Mouse (Mus musculus): ENCODE measurements around the gene Ptprr.

Gene Ptprr

GRCm38 (mm10) chr10:116266561-116267433, 248.8 kb downstream of the Ptprr start:
- no peak for DNase-seq (ENCODE audit: low read depth, low spot score)

- DNase-seq (ENCODE audit: low read depth, low spot score) = no peak
Measured at GRCm38 (mm10) chr10:116267434-116267822, 249.4 kb downstream of the Ptprr start.

- DNase-seq (ENCODE audit: low read depth, low spot score) = no peak
Measured at GRCm38 (mm10) chr10:116268343-116268742, 250.3 kb downstream of the Ptprr start.

GRCm38 (mm10) chr10:116270646-116271469, 252.8 kb downstream of the Ptprr start:
- no peak for DNase-seq (ENCODE audit: low read depth, low spot score)

- no peak for DNase-seq (ENCODE audit: low read depth, low spot score)
Measured at GRCm38 (mm10) chr10:116271470-116271915, 253.5 kb downstream of the Ptprr start.

- no peak for DNase-seq (ENCODE audit: low read depth, low spot score)
Measured at GRCm38 (mm10) chr10:116272156-116272555, 254.1 kb downstream of the Ptprr start.

- no peak for DNase-seq (ENCODE audit: low read depth, low spot score)
Measured at GRCm38 (mm10) chr10:116275280-116275679, 257.3 kb downstream of the Ptprr start, which contains the start of gene Ptprb. Ptprb (plus strand) TSS chr10:116275523.

- no peak for DNase-seq (ENCODE audit: low read depth, low spot score)
Measured at GRCm38 (mm10) chr10:116286697-116287344, 268.8 kb downstream of the Ptprr start.

GRCm38 (mm10) chr10:116288130-116288529, 270.1 kb downstream of the Ptprr start:
- no peak for DNase-seq (ENCODE audit: low read depth, low spot score)

- DNase-seq (ENCODE audit: low read depth, low spot score) = no peak
Measured at GRCm38 (mm10) chr10:116290483-116290882, 272.5 kb downstream of the Ptprr start.

- DNase-seq (ENCODE audit: low read depth, low spot score) = no peak
Measured at GRCm38 (mm10) chr10:116291153-116291755, 273.2 kb downstream of the Ptprr start.

- no peak for DNase-seq (ENCODE audit: low read depth, low spot score)
Measured at GRCm38 (mm10) chr10:116296439-116296838, 278.4 kb downstream of the Ptprr start.

- DNase-seq (ENCODE audit: low read depth, low spot score) = no peak
Measured at GRCm38 (mm10) chr10:116297854-116298253, 279.8 kb downstream of the Ptprr start.

GRCm38 (mm10) chr10:116300824-116301223, 282.8 kb downstream of the Ptprr start:
- no peak for DNase-seq (ENCODE audit: low read depth, low spot score)

GRCm38 (mm10) chr10:116301258-116301657, 283.2 kb downstream of the Ptprr start:
- DNase-seq (ENCODE audit: low read depth, low spot score) = no peak

- no peak for DNase-seq (ENCODE audit: low read depth, low spot score)
Measured at GRCm38 (mm10) chr10:116304355-116304754, 286.3 kb downstream of the Ptprr start.

- DNase-seq (ENCODE audit: low read depth, low spot score) = no peak
Measured at GRCm38 (mm10) chr10:116309460-116309859, 291.4 kb downstream of the Ptprr start.

GRCm38 (mm10) chr10:116310516-116311210, 292.6 kb downstream of the Ptprr start:
- no peak for DNase-seq (ENCODE audit: low read depth, low spot score)

GRCm38 (mm10) chr10:116319246-116319645, 301.2 kb downstream of the Ptprr start:
- DNase-seq (ENCODE audit: low read depth, low spot score) = peak; percentile 61

Measured in CD4-positive, CD25-positive, alpha-beta regulatory T cell, adult 2 months (primary cell).